Mouse (Mus musculus) thymus, adult 2 months (tissue): Measurements from ENCODE around the gene Nomo1. TPM values are rescaled to one million over a fixed set of nuclear protein-coding genes. Genes with fewer than 3 reads are reported as not detected.

Source experiments
- DNase-seq: peaks from one replicate; pipeline ENCODE4 v3.0.0; 2021
- H3K27ac ChIP-seq: fragments of 200-500 bp; 2 replicates; pipeline ENCODE4 v1.5.1; 2012; ENCODE audit warnings: low read length, control low read depth; ENCODE audit not compliant: control insufficient read depth, insufficient read depth
- H3K27me3 ChIP-seq: fragments of 200-500 bp; 2 replicates; pipeline ENCODE4 v1.6.1; 2012; ENCODE audit warnings: mild to moderate bottlenecking, low read length, moderate library complexity, mixed read lengths; ENCODE audit not compliant: control insufficient read depth, insufficient read depth
- H3K36me3 ChIP-seq: fragments of 200-500 bp; 2 replicates; pipeline ENCODE4 v1.6.1; 2012; ENCODE audit warnings: mild to moderate bottlenecking, low read length, moderate library complexity; ENCODE audit not compliant: control insufficient read depth, insufficient read depth
- H3K4me1 ChIP-seq: fragments of 200-500 bp; replicated peaks from 2 replicates; pipeline ENCODE4 v1.6.1; 2012; ENCODE audit warnings: low read length; ENCODE audit not compliant: control insufficient read depth, insufficient read depth
- H3K4me3 ChIP-seq: fragments of 200-500 bp; 2 replicates; pipeline ENCODE4 v1.5.1; 2012; ENCODE audit warnings: mild to moderate bottlenecking, low read length, control low read depth, moderate library complexity; ENCODE audit not compliant: control insufficient read depth, insufficient read depth
- CTCF ChIP-seq: fragments of 200-500 bp; IDR thresholded peaks from 2 replicates; pipeline ENCODE4 v1.5.1; 2012; ENCODE audit warnings: mild to moderate bottlenecking, control low read depth, low read length, moderate library complexity, borderline replicate concordance; ENCODE audit not compliant: control insufficient read depth, poor library complexity, insufficient read depth; ENCODE audit errors: extremely low read depth
- POLR2A ChIP-seq: fragments of 200-500 bp; IDR thresholded peaks from 2 replicates; pipeline ENCODE4 v1.6.1; 2012; ENCODE audit warnings: mild to moderate bottlenecking, low read length, control low read depth, moderate library complexity; ENCODE audit not compliant: control insufficient read depth, poor library complexity, insufficient read depth; ENCODE audit errors: extremely low read depth
- WGBS: fragments of 180-500 bp; shearing (Covaris S2); methylation state at CpG from one replicate; pipeline ENCODE4 v1.1.7; 2018; 5-methylcytosine and 5-hydroxymethylcytosine counted together
- polyA plus RNA-seq: library from polyadenylated mRNA; depleted of rRNA; stranded (reverse); fragments of >200 nt; gene quantifications from 2 replicates; pipeline ENCODE4 v1.2.3, GENCODE M21; 2012

Gene Nomo1
- polyA plus RNA-seq, 1 experiment, result 37.4 TPM

GRCm38 (mm10) chr7:46111212-46111817, 77.8 kb downstream of the Nomo1 start:
- Histone ChIP-seq H3K4me1 (no peaks in the 10 kb centered on the region), H3K27me3 (no peaks in the 10 kb centered on the region), H3K27ac (no peak overlapping the region), H3K36me3 (no peaks in the 10 kb centered on the region), H3K4me3 (no peak overlapping the region)
- TF ChIP-seq CTCF (no peak), POLR2A (no peak)
- DNase-seq, result no peak
- WGBS, result 90% methylated on average over 15 of the region's 15 CpGs

- no peak overlapping the region for H3K4me3 ChIP-seq
- H3K27me3 ChIP-seq, result no peaks in the 10 kb centered on the region
- no peaks in the 10 kb centered on the region for H3K36me3 ChIP-seq
- DNase-seq, result no peak
- no peak overlapping the region for H3K27ac ChIP-seq
- no peaks in the 10 kb centered on the region for H3K4me1 ChIP-seq
- TF ChIP-seq CTCF, result no peak
- WGBS, result 72% methylated on average over 6 of the region's 6 CpGs
These were observed 78.4 kb downstream of the Nomo1 start for GRCm38 (mm10) chr7:46111938-46112337.

- WGBS, result 79% methylated on average over 3 of the region's 3 CpGs
- TF ChIP-seq POLR2A (no peak), CTCF (no peak)
- Histone ChIP-seq H3K27ac (no peak overlapping the region), H3K4me1 (no peaks in the 10 kb centered on the region), H3K27me3 (no peaks in the 10 kb centered on the region), H3K36me3 (no peaks in the 10 kb centered on the region), H3K4me3 (no peak overlapping the region)
- no peak for DNase-seq
These were observed 79.9 kb downstream of the Nomo1 start for GRCm38 (mm10) chr7:46113435-46113834.

- no peak for TF ChIP-seq POLR2A
- no peak for TF ChIP-seq CTCF
- Histone ChIP-seq H3K36me3 (no peaks in the 10 kb centered on the region), H3K4me3 (no peak overlapping the region), H3K27ac (no peak overlapping the region), H3K27me3 (no peaks in the 10 kb centered on the region), H3K4me1 (no peaks in the 10 kb centered on the region)
- no peak for DNase-seq
- 69% methylated on average over 10 of the region's 10 CpGs for WGBS
These were observed 82.7 kb downstream of the Nomo1 start for GRCm38 (mm10) chr7:46116118-46116581.

- 94% methylated on average over 16 of the region's 16 CpGs for WGBS
- DNase-seq, result no peak
These were observed 83.5 kb downstream of the Nomo1 start for GRCm38 (mm10) chr7:46117035-46117434.

GRCm38 (mm10) chr7:46122964-46123363, 89.5 kb downstream of the Nomo1 start:
- no peak for DNase-seq
- TF ChIP-seq CTCF (no peak), POLR2A (no peak)
- 53% methylated on average over 4 of the region's 4 CpGs for WGBS
- no peak overlapping the region for H3K27ac ChIP-seq
- H3K4me1 ChIP-seq, result no peaks in the 10 kb centered on the region
- no peaks in the 10 kb centered on the region; the same call in 1 of the 2 replicates for H3K27me3 ChIP-seq
- H3K36me3 ChIP-seq, result no peaks in the 10 kb centered on the region
- no peak overlapping the region for H3K4me3 ChIP-seq

More at GRCm38 (mm10) chr7:46117035-46117434, 83.5 kb downstream of the Nomo1 start:
- H3K27me3 ChIP-seq, result no peaks in the 10 kb centered on the region
- no peaks in the 10 kb centered on the region for H3K36me3 ChIP-seq
- no peak overlapping the region for H3K27ac ChIP-seq
- TF ChIP-seq CTCF (no peak), POLR2A (no peak)
- no peak overlapping the region for H3K4me3 ChIP-seq
- no peaks in the 10 kb centered on the region for H3K4me1 ChIP-seq

- Histone ChIP-seq H3K27ac (no peak overlapping the region), H3K4me1 (no peaks in the 10 kb centered on the region), H3K4me3 (no peak overlapping the region), H3K27me3 (no peaks in the 10 kb centered on the region; the same call in 1 of the 2 replicates), H3K36me3 (no peaks in the 10 kb centered on the region)
- 95% methylated on average over 6 of the region's 6 CpGs for WGBS
- TF ChIP-seq CTCF (no peak), POLR2A (no peak)
- no peak for DNase-seq
These were observed 91.0 kb downstream of the Nomo1 start for GRCm38 (mm10) chr7:46124460-46124859.
